Mouse (Mus musculus) myocyte (in vitro differentiated cells): ENCODE data around the gene Hlcs. TPM values are rescaled to one million over a fixed set of nuclear protein-coding genes. Genes with fewer than 3 reads are reported as not detected.

Source experiments
- H3K27me3 ChIP-seq: one replicate; pipeline ENCODE4 v1.6.1; 2011; ENCODE audit not compliant: control insufficient read depth, insufficient read depth, insufficient read length
- H3K36me3 ChIP-seq: one replicate; pipeline ENCODE4 v1.6.1; 2011; ENCODE audit not compliant: control insufficient read depth, insufficient read depth
- H3K4me2 ChIP-seq: one replicate; pipeline ENCODE4 v1.6.1; 2011; ENCODE audit warnings: low read depth, control low read depth
- H3K4me3 ChIP-seq: one replicate; pipeline ENCODE4 v1.5.1; 2011; ENCODE audit warnings: mild to moderate bottlenecking, control low read depth, moderate library complexity
- H3K79me2 ChIP-seq: one replicate; pipeline ENCODE4 v1.6.1; 2011; ENCODE audit not compliant: control insufficient read depth, insufficient read depth
- H3ac ChIP-seq: one replicate; pipeline ENCODE4 v1.6.1; 2011; ENCODE audit not compliant: control insufficient read depth, insufficient read length
- CEBPB ChIP-seq: IDR thresholded peaks from 2 replicates; pipeline ENCODE4 v1.6.1; 2011; ENCODE audit warnings: mild to moderate bottlenecking, moderate library complexity; ENCODE audit not compliant: poor library complexity, insufficient read depth, severe bottlenecking
- E2F4 ChIP-seq: IDR thresholded peaks from one replicate; pipeline ENCODE4 v1.6.1; 2011; ENCODE audit warnings: mild to moderate bottlenecking, control low read depth, moderate library complexity; ENCODE audit not compliant: insufficient read depth
- MAX ChIP-seq: IDR thresholded peaks from one replicate; pipeline ENCODE4 v1.6.1; 2011; ENCODE audit warnings: low read depth, mild to moderate bottlenecking, control low read depth
- MYOD1 ChIP-seq, 3 experiments: IDR thresholded peaks; one replicate each; pipeline ENCODE4 v1.6.1; 2011; ENCODE audit warnings: control low read depth in 2 of 3, low read depth in 2 of 3, mild to moderate bottlenecking in 2 of 3, moderate library complexity in 1 of 3; ENCODE audit not compliant: insufficient read length in 2 of 3, control insufficient read depth in 1 of 3
- MYOG ChIP-seq, 3 experiments: IDR thresholded peaks; one replicate each; pipeline ENCODE4 v1.6.1; 2011; ENCODE audit warnings: control low read depth in 2 of 3, low read depth in 2 of 3, mild to moderate bottlenecking in 2 of 3; ENCODE audit not compliant: insufficient read length in 2 of 3, control insufficient read depth in 1 of 3, insufficient read depth in 1 of 3
- POLR2A ChIP-seq: IDR thresholded peaks from one replicate; pipeline ENCODE4 v1.6.1; 2011; ENCODE audit warnings: low read depth, mild to moderate bottlenecking, control low read depth, moderate library complexity; ENCODE audit not compliant: insufficient read length
- POLR2AphosphoS2 ChIP-seq: IDR thresholded peaks from one replicate; pipeline ENCODE4 v1.6.1; 2011; ENCODE audit warnings: low read depth, control low read depth; ENCODE audit not compliant: insufficient read length
- REST ChIP-seq: IDR thresholded peaks from one replicate; pipeline ENCODE4 v1.6.1; 2011; ENCODE audit warnings: mild to moderate bottlenecking, control low read depth, moderate library complexity; ENCODE audit not compliant: insufficient read depth, insufficient read length
- SRF ChIP-seq: IDR thresholded peaks from one replicate; pipeline ENCODE4 v1.6.1; 2011; ENCODE audit warnings: low read depth; ENCODE audit not compliant: control insufficient read depth, insufficient read length
- TCF12 ChIP-seq: IDR thresholded peaks from one replicate; pipeline ENCODE4 v1.6.1; 2011; ENCODE audit warnings: mild to moderate bottlenecking, control low read depth; ENCODE audit not compliant: poor library complexity, insufficient read depth, severe bottlenecking
- TCF3 ChIP-seq: IDR thresholded peaks from one replicate; pipeline ENCODE4 v1.6.1; 2011; ENCODE audit warnings: low read depth, control low read depth; ENCODE audit not compliant: insufficient read length
- USF1 ChIP-seq: IDR thresholded peaks from one replicate; pipeline ENCODE4 v1.6.1; 2011; ENCODE audit warnings: low read depth, mild to moderate bottlenecking, control low read depth, moderate library complexity
- polyA plus RNA-seq: library from polyadenylated mRNA; unstranded; fragments of >200 nt; fragmentation: generic; extraction: Trizol; gene quantifications from one replicate; pipeline ENCODE4 v1.2.1, GENCODE M21; 2012; ENCODE audit warnings: missing spikeins

The Hlcs gene
- polyA plus RNA-seq, 1 experiment = 3.2 TPM

DNA sequence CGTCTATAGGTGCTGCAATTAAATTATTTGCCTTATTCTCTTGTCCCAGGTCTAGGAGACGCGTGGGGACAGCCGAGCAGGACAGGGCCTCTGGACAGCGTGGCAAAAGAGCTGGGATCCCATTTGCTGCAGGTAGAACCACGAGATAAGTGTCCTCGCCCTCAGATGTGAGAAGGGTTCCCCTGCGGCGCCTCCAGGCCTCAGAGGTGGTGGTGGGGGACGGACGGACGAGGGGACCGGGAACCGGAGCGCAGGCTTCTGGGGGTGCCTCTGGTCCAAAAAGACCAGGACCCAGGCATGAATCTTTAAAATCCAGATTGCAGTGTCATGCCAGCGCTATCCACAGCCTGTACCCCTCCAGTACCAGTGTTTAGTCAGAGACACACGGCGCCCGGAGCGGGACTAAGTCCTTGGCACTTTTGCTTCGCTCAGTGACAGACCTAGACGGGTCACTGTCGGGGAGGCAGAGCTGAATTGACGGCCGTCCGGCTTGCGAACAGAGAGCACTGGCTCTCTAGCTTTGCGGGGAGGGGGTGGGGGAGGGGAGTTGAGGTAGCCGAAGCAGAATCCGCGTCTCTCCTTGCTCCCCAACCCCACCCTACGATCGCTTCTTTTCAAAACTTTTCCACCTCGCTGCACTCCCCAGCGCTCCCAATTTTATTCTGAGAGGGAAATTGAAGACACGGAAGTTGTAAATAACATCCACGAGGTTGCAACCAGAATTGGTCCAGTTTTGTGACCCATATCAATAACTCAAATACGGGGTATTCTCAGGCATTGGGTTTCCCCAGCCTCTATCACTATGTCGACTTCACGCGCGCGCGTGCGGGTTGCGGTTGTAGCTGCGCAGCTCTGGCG, 218.9 kb downstream of the Hlcs start:
- Histone ChIP-seq H3K4me2 (no peak overlapping the region), H3K27me3 (no peaks in the 10 kb centered on the region), H3ac (no peak overlapping the region), H3K4me3 (no peak overlapping the region), H3K36me3 (peaks cover 6% of the 10 kb centered on the region), H3K79me2 (no peaks in the 10 kb centered on the region)
- TF ChIP-seq MYOG (IDR thresholded peaks at IDR 0.05; ENCODE audit: control insufficient read depth in 1 of 3, insufficient read depth in 1 of 3, insufficient read length in 2 of 3, low read depth in 2 of 3) (no peak), E2F4 (no peak), TCF12 (no peak), POLR2AphosphoS2 (no peak), USF1 (no peak), CEBPB (no peak), MAX (no peak), SRF (no peak), REST (no peak), POLR2A (no peak), TCF3 (no peak), MYOD1 (IDR thresholded peaks at IDR 0.05; ENCODE audit: control insufficient read depth in 1 of 3, insufficient read length in 2 of 3, low read depth in 2 of 3) (no peak)

- H3K4me3 ChIP-seq = no peak overlapping the region
- H3K79me2 ChIP-seq = no peaks in the 10 kb centered on the region
- H3K4me2 ChIP-seq = no peak overlapping the region
- no peak for TF ChIP-seq TCF3
- no peak for TF ChIP-seq REST
- TF ChIP-seq TCF12 = no peak
- no peak for TF ChIP-seq MYOD1 (IDR thresholded peaks at IDR 0.05; ENCODE audit: control insufficient read depth in 1 of 3, insufficient read length in 2 of 3, low read depth in 2 of 3)
- no peak for TF ChIP-seq USF1
- no peak for TF ChIP-seq E2F4
- no peak for TF ChIP-seq CEBPB
- TF ChIP-seq SRF = no peak
- TF ChIP-seq MAX = no peak
- TF ChIP-seq POLR2AphosphoS2 = no peak
- no peak overlapping the region for H3ac ChIP-seq
- H3K36me3 ChIP-seq = peaks cover 3% of the 10 kb centered on the region
- H3K27me3 ChIP-seq = no peaks in the 10 kb centered on the region
Measured at GRCm38 (mm10) chr16:94093151-94093863, 220.1 kb downstream of the Hlcs start.

GRCm38 (mm10) chr16:94092511-94093150, 220.7 kb downstream of the Hlcs start:
- no peaks in the 10 kb centered on the region for H3K79me2 ChIP-seq
- no peak overlapping the region for H3K4me2 ChIP-seq
- no peak overlapping the region for H3ac ChIP-seq
- no peak for TF ChIP-seq POLR2A
- no peak for TF ChIP-seq E2F4
- H3K4me3 ChIP-seq = no peak overlapping the region
- H3K36me3 ChIP-seq = no peaks in the 10 kb centered on the region
- H3K27me3 ChIP-seq = no peaks in the 10 kb centered on the region

- Histone ChIP-seq H3K79me2 (no peaks in the 10 kb centered on the region), H3K36me3 (no peaks in the 10 kb centered on the region), H3K4me3 (no peak overlapping the region), H3ac (no peak overlapping the region), H3K4me2 (no peak overlapping the region), H3K27me3 (no peaks in the 10 kb centered on the region)
- no peak for TF ChIP-seq REST
- no peak for TF ChIP-seq E2F4
- no peak for TF ChIP-seq SRF
- TF ChIP-seq MYOD1 (IDR thresholded peaks at IDR 0.05; ENCODE audit: control insufficient read depth in 1 of 3, insufficient read length in 2 of 3, low read depth in 2 of 3) = no peak
- no peak for TF ChIP-seq POLR2A
- no peak for TF ChIP-seq TCF12
- TF ChIP-seq USF1 = no peak
- TF ChIP-seq POLR2AphosphoS2 = no peak
- no peak for TF ChIP-seq CEBPB
- TF ChIP-seq TCF3 = no peak
- no peak for TF ChIP-seq MAX
- TF ChIP-seq MYOG (IDR thresholded peaks at IDR 0.05; ENCODE audit: control insufficient read depth in 1 of 3, insufficient read depth in 1 of 3, insufficient read length in 2 of 3, low read depth in 2 of 3) = no peak
Measured at GRCm38 (mm10) chr16:94088819-94089692, 224.3 kb downstream of the Hlcs start.
